ENCODE assay signal across 8 mouse cellular contexts in genomic region chr11:67652194-67652892, GRCm38 (mm10). TPM values are rescaled to one million over a fixed set of nuclear protein-coding genes. Genes with fewer than 3 reads are reported as not detected.
DNase-seq lines count a peak whose midpoint lies in the region; ATAC-seq and TF ChIP-seq lines count a peak whose summit lies in the region.

No protein-coding gene starts in this region.

- no peak for ATAC-seq in heart, postnatal 0 days (ENCODE audit: insufficient read depth, low read depth)
- no peak for ATAC-seq in heart, embryonic 11.5 days (replicated peaks; ENCODE audit: insufficient number of reproducible peaks, low FRiP score, low TSS enrichment)
- ATAC-seq in forebrain, embryonic 14.5 days: peak; percentile 46
- ATAC-seq in stomach, postnatal 0 days (ENCODE audit: low FRiP score, low TSS enrichment): no peak

- H3K36me3 ChIP-seq in heart, postnatal 0 days (replicated peaks; ENCODE audit: control insufficient read depth, insufficient read depth, low read length): no peaks in the 10 kb centered on the region
- H3K36me3 ChIP-seq in heart, embryonic 11.5 days (ENCODE audit: control insufficient read depth, insufficient read depth, low read length): no peaks in the 10 kb centered on the region
- no peaks in the 10 kb centered on the region for H3K36me3 ChIP-seq in forebrain, embryonic 14.5 days (ENCODE audit: control insufficient read depth, insufficient read depth, low read length)
- H3K36me3 ChIP-seq in stomach, postnatal 0 days (ENCODE audit: control insufficient read depth, insufficient read depth, low read length): no peaks in the 10 kb centered on the region

- H3K4me2 ChIP-seq in heart, postnatal 0 days (ENCODE audit: low read depth, low read length): no peak overlapping the region
- no peak overlapping the region for H3K4me2 ChIP-seq in heart, embryonic 11.5 days
- H3K4me2 ChIP-seq in forebrain, embryonic 14.5 days (ENCODE audit: low read length): no peak overlapping the region
- no peak overlapping the region for H3K4me2 ChIP-seq in stomach, postnatal 0 days (replicated peaks; ENCODE audit: low read depth)

- WGBS in heart, postnatal 0 days: 16% methylated on average over 14 of the region's 14 CpGs
- WGBS in heart, embryonic 11.5 days (ENCODE audit: insufficient replicate concordance): 17% methylated on average over 14 of the region's 14 CpGs
- 16% methylated on average over 14 of the region's 14 CpGs for WGBS in forebrain, embryonic 14.5 days
- 13% methylated on average over 14 of the region's 14 CpGs for WGBS in stomach, postnatal 0 days

- TF ChIP-seq CTCF in heart, postnatal 0 days (IDR thresholded peaks at IDR 0.05; ENCODE audit: low read depth): peak; percentile 76
- peak; percentile 78 for TF ChIP-seq CTCF in stomach, postnatal 0 days (IDR thresholded peaks at IDR 0.05; ENCODE audit: low read depth)

- no peaks in the 10 kb centered on the region for H3K27me3 ChIP-seq in heart, postnatal 0 days (ENCODE audit: control insufficient read depth, insufficient read depth, low read length)
- H3K27me3 ChIP-seq in heart, embryonic 11.5 days (ENCODE audit: control insufficient read depth, insufficient read depth, low read length): 0 out of 2 replicates have a peak, but pooled peaks cover 3% of the 10 kb centered on the region
- no peaks in the 10 kb centered on the region for H3K27me3 ChIP-seq in forebrain, embryonic 14.5 days (replicated peaks; ENCODE audit: control insufficient read depth, insufficient read depth, low read length)
- no peaks in the 10 kb centered on the region for H3K27me3 ChIP-seq in stomach, postnatal 0 days (ENCODE audit: control insufficient read depth, insufficient read depth, low read length)

- DNase-seq in heart, postnatal 0 days (ENCODE audit: low spot score): no peak
- peak; percentile 14 for DNase-seq in A20 (ENCODE audit: low read depth, low spot score)
- DNase-seq in cerebellum, adult 11 months: peak; percentile 89
- DNase-seq in forebrain, embryonic 14.5 days (ENCODE audit: low spot score): peak; percentile 74
- peak; percentile 51 for DNase-seq in lung, postnatal 10 days
- DNase-seq in stomach, postnatal 0 days (ENCODE audit: low spot score): peak; percentile 42
- no peak for DNase-seq in urinary bladder, postnatal 4 days (ENCODE audit: low spot score in 2 of 2)

- H3K4me3 ChIP-seq in heart, postnatal 0 days (ENCODE audit: low read depth, low read length): no peak overlapping the region
- no peak overlapping the region for H3K4me3 ChIP-seq in heart, embryonic 11.5 days (ENCODE audit: low read depth, low read length)
- no peak overlapping the region for H3K4me3 ChIP-seq in forebrain, embryonic 14.5 days (ENCODE audit: low read depth, low read length)
- H3K4me3 ChIP-seq in stomach, postnatal 0 days (ENCODE audit: low read depth, low read length): no peak overlapping the region

- H3K27ac ChIP-seq in heart, postnatal 0 days (ENCODE audit: low read depth): no peak overlapping the region
- no peak overlapping the region for H3K27ac ChIP-seq in heart, embryonic 11.5 days (ENCODE audit: low read depth, low read length)
- H3K27ac ChIP-seq in forebrain, embryonic 14.5 days (ENCODE audit: low read depth, low read length): no peak overlapping the region
- no peak overlapping the region for H3K27ac ChIP-seq in stomach, postnatal 0 days (replicated peaks)

- no peak overlapping the region for H3K9ac ChIP-seq in heart, postnatal 0 days (replicated peaks; ENCODE audit: low read depth, low read length)
- no peak overlapping the region for H3K9ac ChIP-seq in heart, embryonic 11.5 days (ENCODE audit: low read depth, low read length)
- no peak overlapping the region for H3K9ac ChIP-seq in forebrain, embryonic 14.5 days (ENCODE audit: low read length)
- no peak overlapping the region for H3K9ac ChIP-seq in stomach, postnatal 0 days (ENCODE audit: low read length)

- H3K9me3 ChIP-seq in heart, postnatal 0 days (replicated peaks; ENCODE audit: control insufficient read depth, low read length): no peaks in the 10 kb centered on the region
- H3K9me3 ChIP-seq in heart, embryonic 11.5 days (replicated peaks; ENCODE audit: control insufficient read depth, low read length): no peaks in the 10 kb centered on the region
- H3K9me3 ChIP-seq in forebrain, embryonic 14.5 days (replicated peaks; ENCODE audit: control insufficient read depth, low read length): no peaks in the 10 kb centered on the region
- H3K9me3 ChIP-seq in stomach, postnatal 0 days (ENCODE audit: control insufficient read depth, low read length): no peaks in the 10 kb centered on the region

- H3K4me1 ChIP-seq in heart, postnatal 0 days (ENCODE audit: control insufficient read depth, insufficient read depth): no peaks in the 10 kb centered on the region; the same call in 1 of the 2 replicates
- peaks cover 6% of the 10 kb centered on the region; the same call in 1 of the 2 replicates for H3K4me1 ChIP-seq in heart, embryonic 11.5 days (ENCODE audit: control insufficient read depth, insufficient read depth, low read length)
- H3K4me1 ChIP-seq in forebrain, embryonic 14.5 days (ENCODE audit: control insufficient read depth, insufficient read depth, low read length): peaks cover 13% of the 10 kb centered on the region
- H3K4me1 ChIP-seq in stomach, postnatal 0 days (replicated peaks; ENCODE audit: control insufficient read depth, insufficient read depth): no peaks in the 10 kb centered on the region

- TF ChIP-seq EP300 in heart, postnatal 0 days (IDR thresholded peaks at IDR 0.05; ENCODE audit: low read depth): no peak
- no peak for TF ChIP-seq EP300 in stomach, postnatal 0 days (optimal IDR thresholded peaks at IDR 0.05)

RNA-seq across cellular contexts. Expression of gene Rcvrn, which starts 42.8 kb away (rescaled TPM):
- not detected in 2 replicates for total RNA-seq in heart, postnatal 0 days (2014; rRNA removed; ENCODE audit: low replicate concordance)
- not detected in 2 replicates for polyA plus RNA-seq in heart, postnatal 0 days (2015; fragmentation: Nextera tagmentation; extraction: Ambion mirVana)
- polyA plus RNA-seq in heart, embryonic 11.5 days (2014; fragmentation: Nextera tagmentation; extraction: Ambion mirVana): not detected in 2 replicates
- not detected in 2 replicates for polyA plus RNA-seq in forebrain, embryonic 14.5 days (2014; fragmentation: Nextera tagmentation; extraction: Ambion mirVana)
- not detected in 2 replicates for polyA plus RNA-seq in stomach, postnatal 0 days (2015; fragmentation: Nextera tagmentation; extraction: Ambion mirVana)

Comparison
In these comparisons a context has a peak if more than half of its experiments do, and no peak if none do; other contexts are left out.
1. DNase-seq: peak in A20 (single experiment), cerebellum, adult 11 months (single experiment), forebrain, embryonic 14.5 days (single experiment), lung, postnatal 10 days (single experiment) and stomach, postnatal 0 days (single experiment); none in heart, postnatal 0 days (single experiment) and urinary bladder, postnatal 4 days (0 of 2).